Mouse (Mus musculus): ENCODE data around the gene Lamtor2. TPM values are rescaled to one million over a fixed set of nuclear protein-coding genes. Genes with fewer than 3 reads are reported as not detected.

The Lamtor2 gene
- polyA plus RNA-seq, 1 experiment from 2014 or later = 93.9 TPM

DNA sequence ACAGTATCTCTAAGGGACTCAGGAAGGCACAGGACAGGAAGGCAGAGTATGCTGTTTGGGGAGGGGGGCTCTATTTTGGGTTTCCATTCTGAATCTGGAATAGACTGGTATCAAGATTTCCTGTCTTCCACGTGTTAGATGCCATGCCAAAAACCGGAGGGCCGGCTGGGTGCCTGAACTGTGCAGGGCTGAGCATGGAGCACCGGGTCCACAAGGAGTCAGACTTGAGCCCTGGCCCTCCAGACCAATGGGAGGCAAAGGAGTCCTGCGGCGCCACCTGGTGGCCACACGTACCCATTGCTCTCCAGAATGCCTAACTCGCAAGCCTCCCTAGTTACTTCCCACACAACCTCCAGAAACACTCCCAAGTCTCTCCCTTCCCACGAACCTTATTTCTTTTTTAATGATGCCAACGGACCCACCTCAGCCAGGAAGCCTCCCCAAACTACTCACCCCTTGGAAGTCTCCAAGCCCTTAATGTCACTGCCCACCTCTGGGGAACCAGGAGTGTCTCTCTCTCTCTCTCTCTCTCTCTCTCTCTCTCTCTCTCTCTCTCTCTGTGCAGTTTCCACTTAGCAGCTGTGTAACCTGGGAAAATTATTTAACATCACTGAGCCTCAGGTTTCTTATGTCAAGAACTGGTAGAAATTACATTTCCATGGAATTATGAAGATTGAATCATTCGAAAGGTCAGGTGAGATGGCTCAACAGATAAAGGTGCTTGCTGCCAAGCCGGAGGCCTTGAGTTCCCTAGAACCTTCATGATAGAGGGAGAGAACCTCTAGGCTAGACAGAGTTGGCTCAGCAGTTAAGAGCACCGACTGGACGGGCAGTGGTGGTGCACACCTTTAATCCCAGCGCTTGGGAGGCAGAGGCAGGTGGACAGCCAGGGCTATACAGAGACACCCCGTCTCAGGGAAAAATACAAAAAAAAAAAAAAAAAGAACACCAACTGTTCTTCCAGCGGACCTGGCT is 26.4 kb downstream of the Lamtor2 start:
- peak; percentile 99 for TF ChIP-seq CTCF (IDR thresholded peaks at IDR 0.05; ENCODE audit: low read depth)
- peaks cover 21% of the 10 kb centered on the region for H3K36me3 ChIP-seq (ENCODE audit: insufficient read depth)
- H3K4me1 ChIP-seq (ENCODE audit: insufficient read depth) = 0 out of 2 replicates have a peak, but pooled peaks cover 11% of the 10 kb centered on the region
- H3K4me2 ChIP-seq = 0 out of 2 replicates have a peak overlapping the region, but pooled peaks have one; percentile 10
- H3K4me3 ChIP-seq (ENCODE audit: low read depth, low read length) = no peak overlapping the region; the same call in 1 of the 2 replicates
- DNase-seq (peak; percentile 97), ATAC-seq (ENCODE audit: insufficient read depth) (peak; percentile 85)
- no peak overlapping the region for H3K27ac ChIP-seq (ENCODE audit: low read depth)
- no peaks in the 10 kb centered on the region for H3K9me3 ChIP-seq (ENCODE audit: low read depth, low read length)
- no peaks in the 10 kb centered on the region for H3K27me3 ChIP-seq (ENCODE audit: insufficient read depth, low read length)
- H3K9ac ChIP-seq = peak overlapping the region; percentile 21; the same call in 1 of the 2 replicates
- 29% methylated on average over 17 of the region's 17 CpGs for WGBS

DNA sequence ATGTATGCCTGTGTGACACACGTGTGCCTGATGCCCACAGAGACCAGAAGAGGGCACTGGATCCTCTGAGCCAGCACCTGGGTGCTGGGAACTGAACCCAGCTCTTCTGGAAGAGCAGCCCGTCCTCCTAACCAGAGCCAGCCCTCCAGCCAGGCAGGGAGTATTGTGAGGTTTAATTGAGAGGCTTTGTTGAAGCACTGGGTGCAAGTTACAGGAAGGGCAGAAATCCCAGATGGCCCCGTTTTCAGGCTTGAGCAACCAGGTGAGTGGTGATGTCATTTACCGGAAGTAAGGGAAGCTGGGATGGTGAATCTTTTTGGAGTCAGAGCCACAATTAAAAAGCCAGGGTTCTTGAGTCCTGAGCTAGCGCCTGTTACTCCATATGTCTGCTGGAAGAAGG is 27.9 kb downstream of the Lamtor2 start:
- no peak overlapping the region for H3K27ac ChIP-seq (ENCODE audit: low read depth)
- H3K9me3 ChIP-seq (ENCODE audit: low read depth, low read length) = no peaks in the 10 kb centered on the region
- no peak overlapping the region for H3K9ac ChIP-seq
- H3K4me1 ChIP-seq (ENCODE audit: insufficient read depth) = 0 out of 2 replicates have a peak, but pooled peaks cover 10% of the 10 kb centered on the region
- H3K36me3 ChIP-seq (ENCODE audit: insufficient read depth) = peaks cover 21% of the 10 kb centered on the region
- no peaks in the 10 kb centered on the region for H3K27me3 ChIP-seq (ENCODE audit: insufficient read depth, low read length)
- H3K4me2 ChIP-seq = no peak overlapping the region
- no peak for ATAC-seq (ENCODE audit: insufficient read depth)
- H3K4me3 ChIP-seq (ENCODE audit: low read depth, low read length) = no peak overlapping the region
- 83% methylated on average over 5 of the region's 5 CpGs for WGBS
- DNase-seq = no peak
- no peak for TF ChIP-seq CTCF (IDR thresholded peaks at IDR 0.05; ENCODE audit: low read depth)

- ATAC-seq (ENCODE audit: insufficient read depth) (no peak), DNase-seq (no peak)
- H3K27ac ChIP-seq (ENCODE audit: low read depth) = no peak overlapping the region
- no peak for TF ChIP-seq CTCF (IDR thresholded peaks at IDR 0.05; ENCODE audit: low read depth)
- H3K9me3 ChIP-seq (ENCODE audit: low read depth, low read length) = no peaks in the 10 kb centered on the region
- WGBS = 80% methylated on average over 8 of the region's 8 CpGs
- peaks cover 21% of the 10 kb centered on the region for H3K36me3 ChIP-seq (ENCODE audit: insufficient read depth)
- H3K4me1 ChIP-seq (ENCODE audit: insufficient read depth) = 0 out of 2 replicates have a peak, but pooled peaks cover 2% of the 10 kb centered on the region
- H3K4me3 ChIP-seq (ENCODE audit: low read depth, low read length) = no peak overlapping the region
- no peaks in the 10 kb centered on the region for H3K27me3 ChIP-seq (ENCODE audit: insufficient read depth, low read length)
- no peak overlapping the region for H3K4me2 ChIP-seq
- H3K9ac ChIP-seq = no peak overlapping the region
Measured at GRCm38 (mm10) chr3:88523027-88523426, 29.8 kb downstream of the Lamtor2 start.

DNA sequence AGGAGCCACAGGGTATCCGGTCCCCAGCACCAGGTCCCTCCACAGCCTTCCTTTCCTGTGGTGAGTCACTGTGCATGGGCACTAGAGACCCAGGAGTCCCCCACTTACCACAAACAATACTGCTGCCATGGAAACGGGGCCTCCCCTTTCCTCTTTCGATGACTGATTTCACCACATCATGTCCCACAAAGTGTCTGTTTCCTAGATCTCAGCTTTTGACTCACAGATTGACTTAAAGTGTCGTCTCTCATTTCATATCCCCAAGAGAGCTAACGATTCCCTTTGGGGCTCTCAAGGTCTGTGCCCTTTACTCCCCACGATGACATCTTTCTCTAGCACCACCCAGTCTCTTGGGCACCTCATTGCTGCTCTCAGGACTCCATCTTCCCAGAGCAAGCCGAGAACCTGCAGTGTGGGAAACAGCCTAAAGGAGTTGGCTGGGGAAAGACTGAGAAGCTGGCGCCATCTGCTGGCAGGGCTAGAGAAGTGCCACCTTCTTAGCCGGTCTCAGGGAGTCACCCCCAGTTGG is 31.0 kb downstream of the Lamtor2 start:
- ATAC-seq (ENCODE audit: insufficient read depth) = peak; percentile 23; the same call in 1 of the 2 replicates
- WGBS = 33% methylated on average over 9 of the region's 9 CpGs
- Histone ChIP-seq H3K27ac (ENCODE audit: low read depth) (no peak overlapping the region), H3K9ac (no peak overlapping the region), H3K4me3 (ENCODE audit: low read depth, low read length) (no peak overlapping the region), H3K36me3 (ENCODE audit: insufficient read depth) (peaks cover 21% of the 10 kb centered on the region), H3K9me3 (ENCODE audit: low read depth, low read length) (no peaks in the 10 kb centered on the region), H3K27me3 (ENCODE audit: insufficient read depth, low read length) (no peaks in the 10 kb centered on the region), H3K4me1 (ENCODE audit: insufficient read depth) (0 out of 2 replicates have a peak, but pooled peaks cover 2% of the 10 kb centered on the region), H3K4me2 (no peak overlapping the region)
- peak; percentile 97 for TF ChIP-seq CTCF (IDR thresholded peaks at IDR 0.05; ENCODE audit: low read depth)
- DNase-seq = peak; percentile 88

DNA sequence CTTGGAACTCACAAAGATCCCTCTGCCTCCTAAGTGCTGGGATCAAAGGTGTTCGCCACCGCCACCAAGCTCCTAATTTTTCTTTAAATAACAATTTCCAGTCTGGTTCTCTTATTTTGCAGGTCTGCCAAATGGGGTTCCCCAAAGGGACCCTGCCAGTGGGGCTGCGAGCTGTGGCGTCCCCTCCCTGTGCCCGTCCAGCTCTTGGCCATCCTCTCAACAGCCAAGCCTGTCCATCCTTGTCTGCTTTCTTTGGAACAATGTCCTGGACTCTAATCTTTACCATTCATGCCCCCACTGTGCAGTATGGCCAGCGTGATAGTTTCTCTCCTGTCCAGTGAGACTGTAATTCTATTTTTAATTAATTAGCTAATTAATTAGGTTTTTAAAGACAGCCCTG is 31.7 kb downstream of the Lamtor2 start:
- H3K4me3 ChIP-seq (ENCODE audit: low read depth, low read length) = no peak overlapping the region
- no peaks in the 10 kb centered on the region for H3K27me3 ChIP-seq (ENCODE audit: insufficient read depth, low read length)
- H3K9me3 ChIP-seq (ENCODE audit: low read depth, low read length) = no peaks in the 10 kb centered on the region
- H3K4me1 ChIP-seq (ENCODE audit: insufficient read depth) = 0 out of 2 replicates have a peak, but pooled peaks cover 2% of the 10 kb centered on the region
- TF ChIP-seq CTCF (IDR thresholded peaks at IDR 0.05; ENCODE audit: low read depth) = no peak
- H3K9ac ChIP-seq = no peak overlapping the region
- peaks cover 21% of the 10 kb centered on the region for H3K36me3 ChIP-seq (ENCODE audit: insufficient read depth)
- no peak overlapping the region for H3K4me2 ChIP-seq
- ATAC-seq (ENCODE audit: insufficient read depth) = no peak
- 88% methylated on average over 6 of the region's 6 CpGs for WGBS
- no peak for DNase-seq
- no peak overlapping the region for H3K27ac ChIP-seq (ENCODE audit: low read depth)

- no peaks in the 10 kb centered on the region for H3K27me3 ChIP-seq (ENCODE audit: insufficient read depth, low read length)
- 63% methylated on average over 2 of the region's 2 CpGs for WGBS
- H3K9me3 ChIP-seq (ENCODE audit: low read depth, low read length) = no peaks in the 10 kb centered on the region
- no peak overlapping the region for H3K4me2 ChIP-seq
- H3K4me1 ChIP-seq (ENCODE audit: insufficient read depth) = peaks cover 1% of the 10 kb centered on the region; the same call in 1 of the 2 replicates
- peaks cover 17% of the 10 kb centered on the region for H3K36me3 ChIP-seq (ENCODE audit: insufficient read depth)
- ATAC-seq (ENCODE audit: insufficient read depth) (no peak), DNase-seq (no peak)
- H3K9ac ChIP-seq = no peak overlapping the region
- no peak for TF ChIP-seq CTCF (IDR thresholded peaks at IDR 0.05; ENCODE audit: low read depth)
- H3K27ac ChIP-seq (ENCODE audit: low read depth) = no peak overlapping the region
- H3K4me3 ChIP-seq (ENCODE audit: low read depth, low read length) = no peak overlapping the region
Measured at GRCm38 (mm10) chr3:88520078-88520477, 32.8 kb downstream of the Lamtor2 start.

- DNase-seq (no peak), ATAC-seq (ENCODE audit: insufficient read depth) (no peak)
- WGBS = 89% methylated on average over 4 of the region's 4 CpGs
- Histone ChIP-seq H3K9ac (no peak overlapping the region), H3K4me3 (ENCODE audit: low read depth, low read length) (no peak overlapping the region), H3K9me3 (ENCODE audit: low read depth, low read length) (no peaks in the 10 kb centered on the region), H3K27ac (ENCODE audit: low read depth) (no peak overlapping the region), H3K36me3 (ENCODE audit: insufficient read depth) (peaks cover 4% of the 10 kb centered on the region; the same call in 1 of the 2 replicates), H3K4me2 (no peak overlapping the region), H3K27me3 (ENCODE audit: insufficient read depth, low read length) (no peaks in the 10 kb centered on the region), H3K4me1 (ENCODE audit: insufficient read depth) (peaks cover 15% of the 10 kb centered on the region)
- no peak for TF ChIP-seq CTCF (IDR thresholded peaks at IDR 0.05; ENCODE audit: low read depth)
Measured at GRCm38 (mm10) chr3:88518411-88518810, 34.5 kb downstream of the Lamtor2 start.
